Mouse (Mus musculus) Muller cell, postnatal 12 days (primary cell): ENCODE results near the gene Sh3gl1.
A peak's percentile ranks its signal among the peaks of the same experiment; 100 is the strongest.

Experiments
- DNase-seq: peaks from one replicate; pipeline ENCODE4 v3.0.0-alpha.2; 2015; ENCODE audit errors: inconsistent ontology term

Sh3gl1 gene

GRCm38 (mm10) chr17:55999794-56000499, 36.5 kb downstream of the Sh3gl1 start:
- no peak for DNase-seq

- DNase-seq: no peak
Measured at GRCm38 (mm10) chr17:55996007-55996406, 40.4 kb downstream of the Sh3gl1 start.

- no peak for DNase-seq
Measured at GRCm38 (mm10) chr17:55990278-55990898, 46.0 kb downstream of the Sh3gl1 start.

GRCm38 (mm10) chr17:55986030-55986961, 50.1 kb downstream of the Sh3gl1 start, which contains the start of gene Fsd1:
Fsd1 (plus strand) TSS chr17:55986509.
- DNase-seq: peak; percentile 69

GRCm38 (mm10) chr17:55977301-55977700, 59.1 kb downstream of the Sh3gl1 start:
- DNase-seq: no peak

- DNase-seq: peak; percentile 62
Measured at GRCm38 (mm10) chr17:55976255-55976862, 60.1 kb downstream of the Sh3gl1 start.

GRCm38 (mm10) chr17:55971453-55971852, 65.0 kb downstream of the Sh3gl1 start:
- no peak for DNase-seq

- DNase-seq: peak; percentile 43
Measured at GRCm38 (mm10) chr17:55969966-55970891, 66.2 kb downstream of the Sh3gl1 start, which contains the start of gene Shd. Shd (plus strand) TSS chr17:55970467.

GRCm38 (mm10) chr17:55969560-55969959, 66.9 kb downstream of the Sh3gl1 start:
- no peak for DNase-seq

- DNase-seq: no peak
Measured at GRCm38 (mm10) chr17:55968210-55968609, 68.2 kb downstream of the Sh3gl1 start.

GRCm38 (mm10) chr17:55967186-55967585, 69.2 kb downstream of the Sh3gl1 start:
- DNase-seq: no peak
